Mouse (Mus musculus) heart, embryonic 12.5 days (tissue): ENCODE results near the gene Tmem132c. TPM values are rescaled to one million over a fixed set of nuclear protein-coding genes. Genes with fewer than 3 reads are reported as not detected.

Source experiments
- ATAC-seq: fragments of 200-750 bp; cut with Nextera tagmentation; 2 replicates; pipeline ENCODE4 v1.8.0; 2017; ENCODE audit warnings: moderate TSS enrichment, moderate library complexity; ENCODE audit not compliant: insufficient number of reproducible peaks, low FRiP score
- H3K27ac ChIP-seq: fragments of 300-500 bp; sonication (generic); 2 replicates; pipeline ENCODE4 v1.5.1; 2016; ENCODE audit warnings: mild to moderate bottlenecking, moderate library complexity; ENCODE audit not compliant: poor library complexity, severe bottlenecking
- H3K27me3 ChIP-seq: fragments of 300-500 bp; sonication (generic); replicated peaks from 2 replicates; pipeline ENCODE4 v1.6.1; 2016; ENCODE audit warnings: mild to moderate bottlenecking, moderate library complexity
- H3K36me3 ChIP-seq: fragments of 300-500 bp; sonication (generic); 2 replicates; pipeline ENCODE4 v1.6.1; 2016; ENCODE audit warnings: mild to moderate bottlenecking, moderate library complexity
- H3K4me1 ChIP-seq: fragments of 300-500 bp; sonication (generic); replicated peaks from 2 replicates; pipeline ENCODE4 v1.6.1; 2016; ENCODE audit warnings: mild to moderate bottlenecking
- H3K4me2 ChIP-seq: fragments of 300-500 bp; sonication (generic); 2 replicates; pipeline ENCODE4 v1.6.1; 2016; ENCODE audit warnings: mild to moderate bottlenecking, moderate library complexity
- H3K4me3 ChIP-seq: fragments of 300-500 bp; sonication (generic); 2 replicates; pipeline ENCODE4 v1.5.1; 2016; ENCODE audit warnings: mild to moderate bottlenecking
- H3K9ac ChIP-seq: fragments of 300-500 bp; sonication (generic); 2 replicates; pipeline ENCODE4 v1.6.1; 2016; ENCODE audit warnings: mild to moderate bottlenecking, moderate library complexity
- H3K9me3 ChIP-seq: fragments of 300-500 bp; sonication (generic); replicated peaks from 2 replicates; pipeline ENCODE4 v1.6.1; 2016; ENCODE audit warnings: mild to moderate bottlenecking, moderate library complexity
- WGBS: fragments of 180-500 bp; shearing (Covaris S2); methylation state at CpG from one replicate; pipeline ENCODE4 v1.1.7; 2016; 5-methylcytosine and 5-hydroxymethylcytosine counted together
- polyA plus RNA-seq: library from polyadenylated mRNA; unstranded; fragments of >200 nt; fragmentation: Nextera tagmentation; extraction: Ambion mirVana; gene quantifications from 2 replicates; pipeline ENCODE4 v1.2.1, GENCODE M21; 2016

Gene Tmem132c
- polyA plus RNA-seq, 1 experiment from 2014 or later = 3.4 TPM

GRCm38 (mm10) chr5:127471902-127472301, 230.3 kb downstream of the Tmem132c start:
- H3K9ac ChIP-seq = no peak overlapping the region
- no peak for ATAC-seq
- no peaks in the 10 kb centered on the region for H3K9me3 ChIP-seq
- no peak overlapping the region for H3K4me2 ChIP-seq
- H3K27me3 ChIP-seq = no peaks in the 10 kb centered on the region
- no peak overlapping the region for H3K27ac ChIP-seq
- H3K36me3 ChIP-seq = no peaks in the 10 kb centered on the region
- H3K4me1 ChIP-seq = no peaks in the 10 kb centered on the region
- no peak overlapping the region for H3K4me3 ChIP-seq
- 41% methylated on average over 5 of the region's 5 CpGs for WGBS

GRCm38 (mm10) chr5:127473706-127474105, 232.1 kb downstream of the Tmem132c start:
- H3K9me3 ChIP-seq = no peaks in the 10 kb centered on the region
- H3K27ac ChIP-seq = no peak overlapping the region
- no peak overlapping the region for H3K4me2 ChIP-seq
- 29% methylated on average over 2 of the region's 2 CpGs for WGBS
- peaks cover 6% of the 10 kb centered on the region; the same call in 1 of the 2 replicates for H3K27me3 ChIP-seq
- no peak overlapping the region for H3K4me3 ChIP-seq
- no peak for ATAC-seq
- no peaks in the 10 kb centered on the region for H3K4me1 ChIP-seq
- no peaks in the 10 kb centered on the region for H3K36me3 ChIP-seq
- H3K9ac ChIP-seq = no peak overlapping the region

GRCm38 (mm10) chr5:127474856-127475255, 233.2 kb downstream of the Tmem132c start:
- H3K36me3 ChIP-seq = no peaks in the 10 kb centered on the region
- no peak overlapping the region for H3K4me2 ChIP-seq
- peaks cover 12% of the 10 kb centered on the region; the same call in 1 of the 2 replicates for H3K27me3 ChIP-seq
- H3K9ac ChIP-seq = no peak overlapping the region
- H3K27ac ChIP-seq = no peak overlapping the region
- 74% methylated on average over 6 of the region's 6 CpGs for WGBS
- H3K9me3 ChIP-seq = no peaks in the 10 kb centered on the region
- H3K4me1 ChIP-seq = no peaks in the 10 kb centered on the region
- ATAC-seq = no peak
- no peak overlapping the region for H3K4me3 ChIP-seq

GRCm38 (mm10) chr5:127477790-127478189, 236.2 kb downstream of the Tmem132c start:
- H3K36me3 ChIP-seq = no peaks in the 10 kb centered on the region
- H3K4me1 ChIP-seq = no peaks in the 10 kb centered on the region
- peaks cover 12% of the 10 kb centered on the region; the same call in 1 of the 2 replicates for H3K27me3 ChIP-seq
- no peaks in the 10 kb centered on the region for H3K9me3 ChIP-seq
- no peak overlapping the region for H3K27ac ChIP-seq
- no peak for ATAC-seq
- WGBS = 39% methylated on average over 9 of the region's 9 CpGs
- H3K9ac ChIP-seq = no peak overlapping the region
- no peak overlapping the region for H3K4me3 ChIP-seq
- no peak overlapping the region for H3K4me2 ChIP-seq

GRCm38 (mm10) chr5:127478322-127478721, 236.7 kb downstream of the Tmem132c start:
- no peak for ATAC-seq
- no peak overlapping the region for H3K4me3 ChIP-seq
- no peaks in the 10 kb centered on the region for H3K4me1 ChIP-seq
- H3K9me3 ChIP-seq = no peaks in the 10 kb centered on the region
- H3K36me3 ChIP-seq = no peaks in the 10 kb centered on the region
- WGBS = 17% methylated on average over 11 of the region's 11 CpGs
- H3K4me2 ChIP-seq = no peak overlapping the region
- peaks cover 12% of the 10 kb centered on the region; the same call in 1 of the 2 replicates for H3K27me3 ChIP-seq
- H3K27ac ChIP-seq = no peak overlapping the region
- H3K9ac ChIP-seq = no peak overlapping the region

GRCm38 (mm10) chr5:127480931-127481330, 239.3 kb downstream of the Tmem132c start:
- 71% methylated on average over 9 of the region's 9 CpGs for WGBS
- no peak overlapping the region for H3K4me3 ChIP-seq
- H3K27ac ChIP-seq = no peak overlapping the region
- H3K9ac ChIP-seq = no peak overlapping the region
- H3K4me2 ChIP-seq = no peak overlapping the region
- no peaks in the 10 kb centered on the region for H3K9me3 ChIP-seq
- ATAC-seq = no peak
- no peaks in the 10 kb centered on the region for H3K36me3 ChIP-seq
- peaks cover 7% of the 10 kb centered on the region; the same call in 1 of the 2 replicates for H3K4me1 ChIP-seq
- peaks cover 12% of the 10 kb centered on the region; the same call in 1 of the 2 replicates for H3K27me3 ChIP-seq

GRCm38 (mm10) chr5:127481416-127481815, 239.8 kb downstream of the Tmem132c start:
- Histone ChIP-seq H3K27me3 (peaks cover 12% of the 10 kb centered on the region; the same call in 1 of the 2 replicates), H3K27ac (no peak overlapping the region), H3K4me2 (no peak overlapping the region), H3K4me3 (no peak overlapping the region), H3K9me3 (no peaks in the 10 kb centered on the region), H3K4me1 (peaks cover 7% of the 10 kb centered on the region; the same call in 1 of the 2 replicates), H3K9ac (no peak overlapping the region), H3K36me3 (no peaks in the 10 kb centered on the region)
- WGBS = 20% methylated on average over 5 of the region's 5 CpGs
- no peak for ATAC-seq

- Histone ChIP-seq H3K9ac (no peak overlapping the region), H3K27ac (no peak overlapping the region), H3K4me2 (no peak overlapping the region), H3K4me3 (no peak overlapping the region), H3K4me1 (peaks cover 7% of the 10 kb centered on the region; the same call in 1 of the 2 replicates), H3K9me3 (peaks cover 6% of the 10 kb centered on the region), H3K36me3 (no peaks in the 10 kb centered on the region), H3K27me3 (peaks cover 12% of the 10 kb centered on the region; the same call in 1 of the 2 replicates)
- 73% methylated on average over 3 of the region's 3 CpGs for WGBS
- ATAC-seq = no peak
Measured at GRCm38 (mm10) chr5:127482342-127482741, 240.7 kb downstream of the Tmem132c start.

GRCm38 (mm10) chr5:127483955-127484659, 242.5 kb downstream of the Tmem132c start:
- Histone ChIP-seq H3K27me3 (0 out of 2 replicates have a peak, but pooled peaks cover 3% of the 10 kb centered on the region), H3K9ac (no peak overlapping the region), H3K36me3 (no peaks in the 10 kb centered on the region), H3K27ac (no peak overlapping the region), H3K4me2 (no peak overlapping the region), H3K9me3 (peaks cover 6% of the 10 kb centered on the region), H3K4me1 (peaks cover 7% of the 10 kb centered on the region; the same call in 1 of the 2 replicates), H3K4me3 (no peak overlapping the region)
- no peak for ATAC-seq
- WGBS = 60% methylated on average over 8 of the region's 8 CpGs

- Histone ChIP-seq H3K4me1 (peaks cover 7% of the 10 kb centered on the region; the same call in 1 of the 2 replicates), H3K36me3 (no peaks in the 10 kb centered on the region), H3K4me3 (no peak overlapping the region), H3K27ac (no peak overlapping the region), H3K9me3 (peaks cover 6% of the 10 kb centered on the region), H3K9ac (no peak overlapping the region), H3K27me3 (no peaks in the 10 kb centered on the region), H3K4me2 (no peak overlapping the region)
- no peak for ATAC-seq
- WGBS = 56% methylated on average over 13 of the region's 13 CpGs
Measured at GRCm38 (mm10) chr5:127484813-127485486, 243.3 kb downstream of the Tmem132c start.

GRCm38 (mm10) chr5:127487190-127487589, 245.6 kb downstream of the Tmem132c start:
- no peak overlapping the region for H3K27ac ChIP-seq
- ATAC-seq = no peak
- no peak overlapping the region for H3K4me3 ChIP-seq
- no peaks in the 10 kb centered on the region for H3K36me3 ChIP-seq
- 78% methylated on average over 6 of the region's 6 CpGs for WGBS
- H3K9ac ChIP-seq = no peak overlapping the region
- H3K4me1 ChIP-seq = peaks cover 7% of the 10 kb centered on the region; the same call in 1 of the 2 replicates
- H3K27me3 ChIP-seq = no peaks in the 10 kb centered on the region
- no peak overlapping the region for H3K4me2 ChIP-seq
- H3K9me3 ChIP-seq = peaks cover 6% of the 10 kb centered on the region
